Mouse (Mus musculus) bone marrow, adult 2 months (tissue): ENCODE results near the gene Mpzl2. TPM values are rescaled to one million over a fixed set of nuclear protein-coding genes. Genes with fewer than 3 reads are reported as not detected.
A peak's percentile ranks its signal among the peaks of the same experiment; 100 is the strongest.

Source experiments
- H3K27ac ChIP-seq: fragments of 200-500 bp; 2 replicates; pipeline ENCODE4 v1.5.1; 2012; ENCODE audit warnings: low read depth, mild to moderate bottlenecking, control low read depth, inconsistent platforms, low read length; ENCODE audit not compliant: control insufficient read depth, poor library complexity, insufficient read depth
- H3K4me1 ChIP-seq: fragments of 200-500 bp; 2 replicates; pipeline ENCODE4 v1.6.1; 2011; ENCODE audit warnings: low read length; ENCODE audit not compliant: control insufficient read depth, insufficient read depth
- H3K4me3 ChIP-seq: fragments of 200-500 bp; replicated peaks from 2 replicates; pipeline ENCODE3; 2011; ENCODE audit warnings: mild to moderate bottlenecking, low read depth, low read length, control low read depth; ENCODE audit not compliant: control insufficient read depth
- CTCF ChIP-seq: fragments of 200-500 bp; IDR thresholded peaks from 2 replicates; pipeline ENCODE4 v1.5.1; 2011; ENCODE audit warnings: low read length, control low read depth; ENCODE audit not compliant: control insufficient read depth, insufficient read depth
- POLR2A ChIP-seq: fragments of 200-500 bp; IDR thresholded peaks from 2 replicates; pipeline ENCODE4 v1.6.1; 2011; ENCODE audit warnings: low read depth, mild to moderate bottlenecking, control low read depth, low read length, borderline replicate concordance; ENCODE audit not compliant: control insufficient read depth
- WGBS: fragments of 180-500 bp; shearing (Covaris S2); methylation state at CpG from one replicate; pipeline ENCODE4 v1.1.7; 2018; 5-methylcytosine and 5-hydroxymethylcytosine counted together
- polyA plus RNA-seq: library from polyadenylated mRNA; stranded (reverse); fragments of >200 nt; gene quantifications from 2 replicates; pipeline ENCODE4 v1.2.4, GENCODE M21; 2011; ENCODE audit warnings: low replicate concordance; ENCODE audit not compliant: missing spikeins, insufficient read depth, insufficient read length

Mpzl2 gene
- polyA plus RNA-seq, 1 experiment = 2.2 TPM

DNA sequence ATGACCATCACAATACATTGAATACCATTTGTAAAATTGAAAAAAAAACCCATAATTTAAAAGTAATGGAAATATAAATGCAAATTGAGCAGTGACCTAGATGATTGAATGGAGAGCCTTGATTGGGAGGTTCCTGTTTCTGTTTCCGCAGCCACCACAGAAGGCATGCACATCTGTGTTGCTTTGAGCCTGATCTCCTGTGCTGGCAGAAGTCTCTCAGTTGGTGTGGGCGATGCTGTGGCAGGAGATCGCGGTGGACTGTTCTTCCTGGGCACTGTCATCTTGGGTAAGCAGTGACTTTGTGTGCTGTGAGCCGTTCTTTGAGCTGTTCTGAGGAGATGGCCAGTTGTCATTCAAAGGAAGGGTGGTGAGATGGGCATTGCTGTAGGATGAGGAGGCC lies 39.4 kb downstream of the Mpzl2 start, which contains the start of gene Jaml:
Gene Jaml (plus strand): TSS at position 173 of the 400 bp plus-strand sequence.
- 0% methylated on average over 5 of the region's 5 CpGs for WGBS
- peaks cover 10% of the 10 kb centered on the region for H3K4me1 ChIP-seq
- TF ChIP-seq CTCF (no peak), POLR2A (no peak)
- H3K27ac ChIP-seq = peak within 1 kb of the TSS; percentile 64; the same call in 1 of the 2 replicates
- peak within 1 kb of the TSS; percentile 61 for H3K4me3 ChIP-seq

DNA sequence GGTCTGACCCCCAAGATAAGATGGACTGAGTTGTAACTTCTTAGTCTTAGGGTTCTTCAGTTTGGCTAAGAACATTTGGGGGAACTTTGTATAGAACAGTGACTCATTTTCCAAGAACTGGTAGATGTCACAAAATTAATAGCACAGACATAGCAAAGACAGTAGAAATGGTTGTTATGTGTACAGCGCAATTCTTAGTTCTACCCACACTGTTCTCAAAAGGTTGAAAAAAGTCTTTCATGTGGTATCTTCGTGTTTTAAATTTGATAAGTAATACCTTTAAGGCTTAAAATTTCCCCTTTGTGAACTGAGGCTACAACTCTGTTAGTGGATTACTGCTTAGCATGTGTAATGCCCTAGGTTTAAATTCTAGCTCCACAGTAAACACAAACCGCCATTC lies 43.5 kb downstream of the Mpzl2 start:
- Histone ChIP-seq H3K4me1 (peaks cover 15% of the 10 kb centered on the region), H3K27ac (no peak overlapping the region), H3K4me3 (no peak overlapping the region)
- TF ChIP-seq POLR2A (no peak), CTCF (no peak)
- WGBS = 86% methylated on average over 3 of the region's 3 CpGs

DNA sequence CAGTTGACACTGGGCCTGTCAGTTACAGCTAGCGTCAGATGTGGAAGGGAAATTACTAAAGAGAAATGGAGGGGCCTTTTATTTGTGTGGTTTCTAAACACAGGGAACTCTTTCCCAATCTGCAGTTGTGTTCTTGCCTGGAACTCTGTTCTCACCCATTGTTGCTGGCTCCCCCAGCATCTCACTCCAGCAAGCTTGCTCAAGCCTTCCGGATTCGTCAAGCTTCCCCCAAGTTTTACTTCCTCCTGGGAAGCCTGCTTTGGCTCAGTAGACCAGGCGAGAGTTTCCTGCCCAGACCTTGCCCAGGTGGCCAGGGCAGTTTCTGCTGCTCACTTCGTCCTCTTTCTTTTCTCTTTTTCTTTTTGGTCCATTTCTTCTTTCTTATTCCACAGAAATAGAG lies 45.0 kb downstream of the Mpzl2 start:
- H3K27ac ChIP-seq = peak overlapping the region; percentile 72
- no peak overlapping the region for H3K4me3 ChIP-seq
- H3K4me1 ChIP-seq = peaks cover 8% of the 10 kb centered on the region
- no peak for TF ChIP-seq POLR2A
- TF ChIP-seq CTCF = no peak
- WGBS = 9% methylated on average over 5 of the region's 5 CpGs

DNA sequence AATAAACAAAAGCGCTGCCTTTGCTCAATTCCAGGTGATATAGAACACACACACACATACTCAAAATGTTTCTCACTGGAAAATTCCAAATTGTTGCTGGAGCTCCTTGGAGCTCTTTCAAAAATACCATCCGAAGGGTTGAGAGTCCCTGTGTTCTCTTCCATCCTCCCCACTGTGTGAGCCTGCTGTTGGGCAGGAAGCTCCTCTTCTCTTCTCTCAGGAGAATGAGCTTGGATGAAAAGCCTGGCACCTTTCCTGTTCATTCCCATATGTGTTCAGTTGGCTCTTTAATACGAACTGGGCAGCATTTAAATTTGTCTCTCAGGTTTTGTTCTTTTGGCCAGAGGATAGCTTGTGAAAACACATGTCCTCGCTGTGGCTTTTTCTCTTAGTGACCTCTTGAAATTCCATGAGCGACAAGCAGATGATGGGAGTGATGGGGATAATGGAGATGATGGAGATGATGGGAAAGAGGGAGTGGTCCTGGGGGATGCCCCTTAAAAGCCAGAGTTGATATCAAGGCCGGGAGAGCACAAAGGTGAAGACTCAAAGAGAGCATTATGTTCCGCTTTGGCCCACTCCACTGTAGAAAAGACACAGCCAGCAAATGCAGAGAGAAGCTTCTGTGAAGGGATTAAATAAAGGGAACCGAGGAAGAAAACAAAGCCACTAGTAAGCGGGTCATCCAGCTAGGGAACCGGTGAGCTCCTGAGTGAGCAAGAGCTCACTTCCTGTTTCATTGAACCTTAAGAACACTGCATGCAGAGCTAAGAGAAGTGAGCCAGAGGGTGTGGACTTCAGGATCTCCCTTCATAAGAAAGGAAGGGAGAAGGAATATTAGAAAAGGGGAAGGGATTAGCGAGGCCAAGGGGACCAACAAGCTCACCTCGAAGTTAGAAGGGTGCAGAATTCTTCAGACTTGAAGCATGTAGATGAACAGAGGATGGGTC lies 46.4 kb downstream of the Mpzl2 start:
- H3K4me1 ChIP-seq = peaks cover 8% of the 10 kb centered on the region
- no peak for TF ChIP-seq CTCF
- no peak for TF ChIP-seq POLR2A
- 50% methylated on average over 12 of the region's 12 CpGs for WGBS
- H3K27ac ChIP-seq = peak overlapping the region; percentile 73; the same call in 1 of the 2 replicates
- no peak overlapping the region for H3K4me3 ChIP-seq

DNA sequence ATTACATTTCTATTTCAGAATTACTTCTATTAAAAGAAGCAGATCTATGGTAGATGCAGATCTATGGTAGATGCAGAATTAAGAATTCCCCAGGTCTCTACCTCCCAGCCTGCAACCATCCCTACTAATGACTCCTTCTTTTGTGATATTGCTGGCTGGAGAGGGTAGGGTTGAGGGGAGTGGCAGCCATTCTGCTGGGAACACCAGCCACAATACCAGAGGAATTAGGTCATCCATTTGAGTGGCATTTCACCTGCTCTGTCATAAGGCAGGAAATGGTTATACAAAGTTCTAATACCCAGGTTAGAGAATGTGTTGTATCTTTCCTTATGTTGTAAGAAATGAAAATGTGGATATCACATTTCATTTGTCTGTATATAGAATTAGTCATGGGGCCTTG lies 48.4 kb downstream of the Mpzl2 start:
- Histone ChIP-seq H3K4me3 (no peak overlapping the region), H3K27ac (no peak overlapping the region), H3K4me1 (peaks cover 9% of the 10 kb centered on the region)
- no peak for TF ChIP-seq CTCF
- TF ChIP-seq POLR2A = no peak

DNA sequence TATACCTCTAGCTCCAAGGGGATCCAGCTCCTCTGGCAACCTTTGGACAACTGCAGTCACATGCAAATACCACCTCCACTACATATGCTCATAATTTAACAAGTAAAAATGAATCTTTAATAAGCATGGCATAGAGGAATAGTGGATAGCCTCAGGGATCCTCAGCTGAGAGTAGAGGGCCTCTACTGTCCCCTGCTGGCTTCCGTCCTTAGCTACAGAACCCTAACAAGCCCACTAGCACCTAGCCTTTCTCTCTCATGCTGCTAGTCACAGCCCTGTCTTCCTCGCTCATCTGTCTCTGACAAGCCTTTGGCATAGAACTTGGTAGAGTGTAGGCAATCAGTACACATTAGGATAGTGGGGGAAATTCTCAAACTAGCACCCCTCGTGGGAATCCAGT lies 51.2 kb downstream of the Mpzl2 start:
- 66% methylated on average over 3 of the region's 3 CpGs for WGBS
- Histone ChIP-seq H3K4me3 (no peak overlapping the region), H3K4me1 (peaks cover 9% of the 10 kb centered on the region), H3K27ac (no peak overlapping the region)
- peak; percentile 28; the same call in 1 of the 2 replicates for TF ChIP-seq CTCF
- TF ChIP-seq POLR2A = no peak

DNA sequence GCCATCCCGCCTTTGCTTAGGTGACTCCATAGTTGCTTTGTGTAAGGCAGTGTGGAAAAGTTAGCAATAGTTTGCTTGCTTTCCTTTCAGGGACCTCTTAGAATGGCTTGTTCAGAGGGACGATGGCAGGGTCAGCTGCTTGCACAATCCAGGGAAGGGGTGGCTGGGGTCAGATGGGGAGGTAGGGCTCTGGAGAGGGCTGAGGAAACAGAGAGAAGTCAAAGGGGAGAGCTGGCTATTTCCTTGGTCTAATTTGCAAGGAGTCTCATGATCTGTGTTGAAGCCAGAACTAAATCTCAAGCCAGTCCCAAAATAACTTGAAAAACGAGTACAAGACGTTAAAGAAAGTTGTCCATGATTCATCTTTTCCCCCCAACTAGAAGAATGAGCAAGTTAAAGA lies 53.0 kb downstream of the Mpzl2 start:
- Histone ChIP-seq H3K4me3 (no peak overlapping the region), H3K4me1 (peaks cover 5% of the 10 kb centered on the region), H3K27ac (no peak overlapping the region)
- 32% methylated on average over 4 of the region's 4 CpGs for WGBS
- TF ChIP-seq CTCF (no peak), POLR2A (no peak)

DNA sequence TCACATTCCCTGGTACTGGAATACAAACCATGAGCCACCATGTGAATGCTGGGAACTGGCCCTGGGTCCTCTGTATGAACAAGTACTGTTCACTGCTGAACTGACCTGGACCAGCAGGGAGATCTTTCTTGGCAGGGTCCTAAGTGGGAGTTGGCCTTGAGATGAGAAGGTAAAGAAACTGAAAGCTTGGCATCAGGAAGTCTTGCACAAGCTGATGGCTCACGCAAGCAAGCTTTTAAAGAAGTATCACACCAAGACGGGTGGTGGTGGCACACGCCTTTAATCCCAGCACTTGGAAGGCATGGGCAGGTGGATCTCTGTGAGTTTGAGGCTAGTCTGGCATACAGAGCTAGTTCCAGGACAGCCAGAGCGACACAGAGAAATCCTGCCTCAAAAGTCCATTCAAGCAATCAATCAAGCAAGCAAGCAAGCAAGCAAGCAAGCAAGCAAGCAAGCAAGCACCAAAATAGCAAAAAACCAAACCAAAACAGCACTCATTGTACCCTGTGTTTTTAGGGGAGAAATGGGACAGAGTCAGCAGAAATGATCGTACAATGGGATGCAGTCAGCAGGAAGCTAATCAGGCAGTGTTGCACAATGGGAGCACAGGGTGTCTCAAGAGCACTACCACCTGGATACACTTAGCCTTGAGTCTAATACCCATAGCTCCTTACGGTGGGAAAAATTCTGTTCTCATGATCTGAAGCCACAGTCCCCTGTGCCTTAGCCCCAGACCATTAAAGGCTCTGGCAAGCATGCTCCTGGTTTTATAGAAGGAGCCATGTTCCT lies 55.7 kb downstream of the Mpzl2 start:
- H3K4me1 ChIP-seq = peaks cover 5% of the 10 kb centered on the region
- H3K27ac ChIP-seq = peak overlapping the region; percentile 39; the same call in 1 of the 2 replicates
- 22% methylated on average over 6 of the region's 6 CpGs for WGBS

DNA sequence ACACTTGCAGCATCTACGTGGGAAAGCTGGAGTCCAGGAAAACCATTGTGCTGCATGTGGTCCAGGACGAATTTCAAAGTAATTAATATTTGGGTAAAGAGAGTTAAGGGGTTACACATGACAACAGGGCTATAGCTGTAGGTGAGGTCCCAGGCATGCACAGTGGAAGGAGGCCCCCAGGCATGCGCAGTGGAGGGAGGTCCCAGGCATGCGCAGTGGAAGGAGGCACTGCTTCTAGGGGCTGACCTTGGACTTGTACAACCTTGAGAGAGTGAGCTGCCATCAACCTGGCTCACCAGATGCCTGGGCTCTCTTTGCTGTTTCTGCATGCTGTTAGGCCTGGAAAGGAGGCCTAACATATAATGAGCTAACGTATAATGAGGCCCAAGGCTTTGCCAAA lies 58.3 kb downstream of the Mpzl2 start:
- Histone ChIP-seq H3K4me3 (no peak overlapping the region), H3K27ac (no peak overlapping the region), H3K4me1 (peaks cover 2% of the 10 kb centered on the region)
- WGBS = 80% methylated on average over 5 of the region's 5 CpGs
- TF ChIP-seq POLR2A = no peak
- TF ChIP-seq CTCF = no peak

More for the DNA sequence above, 55.7 kb downstream of the Mpzl2 start:
- TF ChIP-seq POLR2A (no peak), CTCF (no peak)
- peak overlapping the region; percentile 37 for H3K4me3 ChIP-seq
